Mouse (Mus musculus): Measurements from ENCODE around the gene Ankrd33. TPM values are rescaled to one million over a fixed set of nuclear protein-coding genes. Genes with fewer than 3 reads are reported as not detected.

Gene Ankrd33
- total and polyA plus RNA-seq, 3 experiments = not detected

DNA sequence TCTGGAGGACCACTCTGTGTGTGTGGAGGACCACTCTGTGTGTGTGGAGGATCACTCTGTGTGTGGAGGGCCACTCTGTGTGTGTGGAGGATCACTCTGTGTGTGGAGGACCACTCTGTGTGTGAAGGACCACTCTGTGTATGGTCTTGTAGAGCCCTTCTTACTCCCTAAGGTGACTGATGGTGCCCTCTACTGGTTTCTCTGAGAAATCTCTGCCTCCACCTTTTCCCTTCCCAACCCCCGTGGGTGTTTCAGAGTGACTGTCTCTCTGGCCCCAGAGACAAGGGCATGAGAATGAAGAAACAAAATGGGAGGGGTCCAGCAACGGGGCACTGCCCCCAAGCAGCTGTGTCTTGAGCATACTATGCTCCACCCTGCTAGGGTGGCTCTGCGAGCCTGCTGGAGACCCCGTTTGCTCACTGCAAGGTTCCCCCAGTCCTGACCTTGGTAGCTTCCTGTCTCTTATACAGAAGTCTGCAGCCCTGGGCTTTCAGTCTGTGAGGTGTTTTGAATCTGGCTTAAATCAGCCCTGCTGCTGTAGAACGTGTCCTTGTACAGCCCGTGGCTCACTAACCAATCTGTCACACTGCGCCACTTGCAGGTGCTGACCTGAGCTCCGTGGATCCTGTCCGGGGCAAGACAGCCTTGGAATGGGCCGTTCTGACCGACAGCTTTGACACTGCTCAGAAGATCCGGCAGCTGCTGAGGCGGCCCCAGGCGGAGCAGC is 3.0 kb downstream of the Ankrd33 start:
- H3K27me3 ChIP-seq (ENCODE audit: insufficient read depth, low read length) = no peaks in the 10 kb centered on the region
- H3K4me1 ChIP-seq (ENCODE audit: insufficient read depth, low read depth, low read length) = no peaks in the 10 kb centered on the region
- DNase-seq (ENCODE audit: low spot score) = no peak
- no peak overlapping the region for H3K4me3 ChIP-seq (ENCODE audit: low read depth, low read length)
- TF ChIP-seq POLR2AphosphoS5 (IDR thresholded peaks at IDR 0.05; ENCODE audit: insufficient replicate concordance, low read depth, low read length) (no peak), GATA1 (IDR thresholded peaks at IDR 0.05; ENCODE audit: borderline replicate concordance, low read length) (no peak), TAL1 (conservative IDR thresholded peaks at IDR 0.05; ENCODE audit: low read depth, low read length) (no peak), CTCF (IDR thresholded peaks at IDR 0.05; ENCODE audit: low read depth, low read length) (no peak), GATA2 (IDR thresholded peaks at IDR 0.05; ENCODE audit: borderline replicate concordance, low read depth, low read length) (no peak)
- peaks cover 75% of the 10 kb centered on the region for H3K9me3 ChIP-seq (replicated peaks)
- no peak for ATAC-seq (ENCODE audit: extremely low read depth, insufficient number of reproducible peaks, low FRiP score, poor library complexity, severe bottlenecking)
- no peaks in the 10 kb centered on the region for H3K36me3 ChIP-seq (replicated peaks)

DNA sequence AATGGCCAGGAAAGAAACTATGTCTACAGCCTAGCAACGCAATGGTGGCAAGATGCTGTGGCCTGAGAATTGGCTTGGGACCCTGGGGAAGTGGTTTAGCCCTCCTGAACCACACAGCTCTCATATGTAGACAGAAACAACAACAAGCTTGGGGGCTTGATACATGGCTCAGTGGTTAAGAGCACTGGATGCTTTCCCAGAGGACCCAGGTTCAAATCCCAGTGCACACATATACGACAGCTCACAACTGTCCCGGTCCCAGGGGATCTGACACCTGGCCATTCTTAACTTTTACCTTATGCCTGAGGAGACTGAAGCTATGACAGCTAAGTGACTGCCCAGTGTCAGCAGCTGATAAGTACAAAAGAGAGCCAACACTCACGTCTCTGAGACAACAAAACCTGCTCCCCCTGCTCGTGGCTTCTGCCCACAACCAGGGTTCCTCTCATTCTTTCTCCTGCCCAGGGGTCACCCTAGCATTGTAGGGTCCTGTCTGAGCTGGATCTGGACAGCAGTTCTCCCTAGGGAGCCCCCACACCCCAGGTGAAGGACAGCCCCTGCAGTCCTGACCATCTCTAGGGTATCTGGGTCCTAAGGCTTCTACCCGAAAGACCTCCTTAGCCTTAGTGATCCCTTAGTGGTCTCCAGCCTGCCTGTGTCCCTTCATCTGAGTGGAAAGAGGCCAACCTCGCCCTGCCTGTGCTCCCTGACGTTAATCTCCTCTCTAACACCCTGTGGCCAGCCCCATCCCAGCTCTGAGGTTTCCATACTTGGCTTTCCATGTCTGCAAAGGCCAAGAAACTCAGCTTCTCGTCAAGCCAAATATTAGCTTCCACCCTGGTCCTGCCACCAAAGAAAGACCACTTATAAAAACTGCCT is 6.1 kb downstream of the Ankrd33 start:
- no peaks in the 10 kb centered on the region for H3K27me3 ChIP-seq (ENCODE audit: insufficient read depth, low read length)

DNA sequence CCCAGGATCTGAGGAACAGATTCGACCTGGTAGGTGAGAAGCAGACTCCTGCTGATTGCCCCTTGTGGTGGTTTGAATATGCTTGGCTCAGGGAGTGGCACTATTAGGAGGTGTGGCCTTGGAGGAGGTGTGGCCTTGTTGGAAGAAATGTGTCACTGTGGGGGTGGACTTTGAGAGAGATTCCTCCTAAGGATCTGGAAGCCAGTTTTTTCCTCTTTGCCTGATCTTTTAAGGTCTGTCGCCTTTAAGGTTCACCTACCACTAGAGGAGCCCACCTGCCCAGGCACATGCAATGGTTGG is 6.7 kb downstream of the Ankrd33 start:
- Histone ChIP-seq H3K36me3 (replicated peaks) (no peaks in the 10 kb centered on the region), H3K27me3 (ENCODE audit: insufficient read depth, low read length) (no peaks in the 10 kb centered on the region), H3K4me1 (ENCODE audit: insufficient read depth, low read depth, low read length) (no peaks in the 10 kb centered on the region), H3K4me3 (ENCODE audit: low read depth, low read length) (no peak overlapping the region), H3K9me3 (replicated peaks) (peaks cover 80% of the 10 kb centered on the region)
- no peak for TF ChIP-seq TAL1 (conservative IDR thresholded peaks at IDR 0.05; ENCODE audit: low read depth, low read length)
- TF ChIP-seq GATA2 (IDR thresholded peaks at IDR 0.05; ENCODE audit: borderline replicate concordance, low read depth, low read length) = no peak
- TF ChIP-seq CTCF (IDR thresholded peaks at IDR 0.05; ENCODE audit: low read depth, low read length) = no peak
- no peak for TF ChIP-seq GATA1 (IDR thresholded peaks at IDR 0.05; ENCODE audit: borderline replicate concordance, low read length)
- TF ChIP-seq POLR2AphosphoS5 (IDR thresholded peaks at IDR 0.05; ENCODE audit: insufficient replicate concordance, low read depth, low read length) = no peak
- no peak for DNase-seq (ENCODE audit: low spot score)
- ATAC-seq (ENCODE audit: extremely low read depth, insufficient number of reproducible peaks, low FRiP score, poor library complexity, severe bottlenecking) = no peak

More for the DNA sequence above, 6.1 kb downstream of the Ankrd33 start:
- Histone ChIP-seq H3K4me1 (ENCODE audit: insufficient read depth, low read depth, low read length) (no peaks in the 10 kb centered on the region), H3K36me3 (replicated peaks) (no peaks in the 10 kb centered on the region), H3K4me3 (ENCODE audit: low read depth, low read length) (no peak overlapping the region), H3K9me3 (replicated peaks) (peaks cover 81% of the 10 kb centered on the region)
- no peak for DNase-seq (ENCODE audit: low spot score)
- ATAC-seq (ENCODE audit: extremely low read depth, insufficient number of reproducible peaks, low FRiP score, poor library complexity, severe bottlenecking) = no peak
- TF ChIP-seq POLR2AphosphoS5 (IDR thresholded peaks at IDR 0.05; ENCODE audit: insufficient replicate concordance, low read depth, low read length) (no peak), TAL1 (conservative IDR thresholded peaks at IDR 0.05; ENCODE audit: low read depth, low read length) (no peak), GATA1 (IDR thresholded peaks at IDR 0.05; ENCODE audit: borderline replicate concordance, low read length) (no peak), CTCF (IDR thresholded peaks at IDR 0.05; ENCODE audit: low read depth, low read length) (no peak), GATA2 (IDR thresholded peaks at IDR 0.05; ENCODE audit: borderline replicate concordance, low read depth, low read length) (no peak)

DNA sequence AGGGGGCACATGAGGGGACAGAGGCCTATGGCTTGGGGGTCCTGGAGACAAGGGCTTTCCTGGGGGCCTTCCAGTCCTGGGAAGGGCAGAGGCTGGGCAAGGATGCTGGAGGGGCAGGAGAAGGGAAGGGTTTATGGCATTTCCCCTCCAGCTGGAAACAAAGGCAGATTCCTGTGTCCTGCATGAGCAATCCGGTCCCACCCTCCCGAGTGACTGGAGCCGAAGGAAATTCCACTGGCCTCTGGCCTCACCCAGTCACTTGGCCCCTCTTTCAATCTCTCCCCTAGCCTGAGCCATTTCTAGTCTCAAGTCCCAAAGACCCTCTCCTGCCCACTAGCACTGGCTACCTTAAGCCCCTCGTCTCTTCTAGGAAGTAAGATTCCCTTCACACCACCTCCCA is 7.6 kb downstream of the Ankrd33 start:
- DNase-seq (ENCODE audit: low spot score) (no peak), ATAC-seq (ENCODE audit: extremely low read depth, insufficient number of reproducible peaks, low FRiP score, poor library complexity, severe bottlenecking) (no peak)
- Histone ChIP-seq H3K4me1 (ENCODE audit: insufficient read depth, low read depth, low read length) (no peaks in the 10 kb centered on the region), H3K36me3 (replicated peaks) (no peaks in the 10 kb centered on the region), H3K9me3 (replicated peaks) (peaks cover 81% of the 10 kb centered on the region), H3K27me3 (ENCODE audit: insufficient read depth, low read length) (no peaks in the 10 kb centered on the region), H3K4me3 (ENCODE audit: low read depth, low read length) (no peak overlapping the region)
- no peak for TF ChIP-seq TAL1 (conservative IDR thresholded peaks at IDR 0.05; ENCODE audit: low read depth, low read length)
- TF ChIP-seq POLR2AphosphoS5 (IDR thresholded peaks at IDR 0.05; ENCODE audit: insufficient replicate concordance, low read depth, low read length) = no peak
- no peak for TF ChIP-seq GATA2 (IDR thresholded peaks at IDR 0.05; ENCODE audit: borderline replicate concordance, low read depth, low read length)
- TF ChIP-seq GATA1 (IDR thresholded peaks at IDR 0.05; ENCODE audit: borderline replicate concordance, low read length) = no peak
- no peak for TF ChIP-seq CTCF (IDR thresholded peaks at IDR 0.05; ENCODE audit: low read depth, low read length)

DNA sequence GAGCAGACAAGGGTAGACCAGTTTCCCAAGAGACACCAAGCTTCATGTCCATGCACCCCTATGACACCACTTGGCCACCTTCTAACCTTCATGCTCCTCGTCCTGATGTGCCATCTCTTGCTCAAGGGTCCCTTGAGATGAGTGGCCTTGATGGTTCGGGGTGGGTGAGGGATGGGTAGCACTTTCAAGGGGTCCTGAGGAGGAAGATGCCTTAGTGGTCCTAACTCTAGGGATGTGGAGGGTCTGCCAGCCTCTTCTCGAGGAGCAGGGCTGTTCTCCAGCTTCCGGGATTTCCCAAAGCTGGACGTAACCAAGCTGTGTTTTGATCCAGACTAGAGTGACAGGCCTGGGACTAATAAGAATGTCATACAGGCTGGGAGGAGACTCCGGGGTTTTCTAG is 10.0 kb downstream of the Ankrd33 start:
- Histone ChIP-seq H3K36me3 (replicated peaks) (no peaks in the 10 kb centered on the region), H3K4me1 (ENCODE audit: insufficient read depth, low read depth, low read length) (no peaks in the 10 kb centered on the region), H3K27me3 (ENCODE audit: insufficient read depth, low read length) (no peaks in the 10 kb centered on the region), H3K4me3 (ENCODE audit: low read depth, low read length) (no peak overlapping the region), H3K9me3 (replicated peaks) (peaks cover 84% of the 10 kb centered on the region)
- DNase-seq (ENCODE audit: low spot score) (no peak), ATAC-seq (ENCODE audit: extremely low read depth, insufficient number of reproducible peaks, low FRiP score, poor library complexity, severe bottlenecking) (no peak)
- no peak for TF ChIP-seq POLR2AphosphoS5 (IDR thresholded peaks at IDR 0.05; ENCODE audit: insufficient replicate concordance, low read depth, low read length)
- TF ChIP-seq TAL1 (conservative IDR thresholded peaks at IDR 0.05; ENCODE audit: low read depth, low read length) = no peak
- TF ChIP-seq CTCF (IDR thresholded peaks at IDR 0.05; ENCODE audit: low read depth, low read length) = no peak
- no peak for TF ChIP-seq GATA2 (IDR thresholded peaks at IDR 0.05; ENCODE audit: borderline replicate concordance, low read depth, low read length)
- TF ChIP-seq GATA1 (IDR thresholded peaks at IDR 0.05; ENCODE audit: borderline replicate concordance, low read length) = no peak

DNA sequence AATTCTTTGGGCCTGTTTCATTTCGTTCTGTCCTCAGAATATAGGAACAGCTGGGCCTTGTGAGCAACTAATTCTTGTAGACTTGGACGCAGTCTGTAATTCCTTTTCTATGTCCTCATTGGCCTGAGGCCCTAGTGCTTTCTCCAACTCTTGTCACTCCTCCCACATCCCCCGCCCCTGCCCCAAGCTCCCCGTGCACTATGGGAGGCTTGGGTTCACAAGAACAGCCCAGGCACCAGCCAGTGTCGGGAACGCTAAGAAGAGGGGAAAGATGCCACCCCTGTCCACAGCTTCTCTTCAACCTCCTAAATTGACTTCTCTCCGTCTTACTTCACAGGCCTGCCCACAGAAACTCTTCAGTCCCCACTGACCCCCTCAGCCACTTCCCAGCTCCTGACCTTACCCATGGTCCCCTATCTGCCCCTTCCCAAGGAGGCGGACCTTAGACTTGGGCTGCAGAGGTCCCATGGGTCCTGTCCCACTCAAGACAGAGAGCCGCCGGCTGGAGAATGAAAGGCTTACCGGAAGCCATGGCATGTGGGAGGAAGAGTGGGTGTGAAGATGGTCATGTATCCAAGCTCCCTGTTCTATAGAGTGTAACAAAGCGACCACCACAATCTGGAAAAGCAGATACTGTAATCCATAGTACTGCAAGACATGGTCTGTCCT is 11.5 kb downstream of the Ankrd33 start:
- H3K9me3 ChIP-seq (replicated peaks) = peaks cover 87% of the 10 kb centered on the region
- H3K27me3 ChIP-seq (ENCODE audit: insufficient read depth, low read length) = no peaks in the 10 kb centered on the region
- H3K4me3 ChIP-seq (ENCODE audit: low read depth, low read length) = no peak overlapping the region
- H3K4me1 ChIP-seq (ENCODE audit: insufficient read depth, low read depth, low read length) = no peaks in the 10 kb centered on the region
- TF ChIP-seq GATA1 (IDR thresholded peaks at IDR 0.05; ENCODE audit: borderline replicate concordance, low read length) (no peak), CTCF (IDR thresholded peaks at IDR 0.05; ENCODE audit: low read depth, low read length) (no peak), GATA2 (IDR thresholded peaks at IDR 0.05; ENCODE audit: borderline replicate concordance, low read depth, low read length) (no peak), POLR2AphosphoS5 (IDR thresholded peaks at IDR 0.05; ENCODE audit: insufficient replicate concordance, low read depth, low read length) (no peak), TAL1 (conservative IDR thresholded peaks at IDR 0.05; ENCODE audit: low read depth, low read length) (no peak)
- DNase-seq (ENCODE audit: low spot score) = no peak
- H3K36me3 ChIP-seq (replicated peaks) = no peaks in the 10 kb centered on the region
- ATAC-seq (ENCODE audit: extremely low read depth, insufficient number of reproducible peaks, low FRiP score, poor library complexity, severe bottlenecking) = no peak

All from G1E (cell line).